Mouse (Mus musculus) erythroblast, embryonic 14.5 days (primary cell): ENCODE measurements around the gene Prss27.

Experiments
- GATA1 ChIP-seq: IDR thresholded peaks from 2 replicates; pipeline ENCODE4 v1.6.1; 2012; ENCODE audit warnings: low read length, inconsistent platforms, mixed read lengths
- TAL1 ChIP-seq: IDR thresholded peaks from 3 replicates; pipeline ENCODE4 v1.6.1; 2012; ENCODE audit warnings: low read length, inconsistent platforms, mixed read lengths

DNA sequence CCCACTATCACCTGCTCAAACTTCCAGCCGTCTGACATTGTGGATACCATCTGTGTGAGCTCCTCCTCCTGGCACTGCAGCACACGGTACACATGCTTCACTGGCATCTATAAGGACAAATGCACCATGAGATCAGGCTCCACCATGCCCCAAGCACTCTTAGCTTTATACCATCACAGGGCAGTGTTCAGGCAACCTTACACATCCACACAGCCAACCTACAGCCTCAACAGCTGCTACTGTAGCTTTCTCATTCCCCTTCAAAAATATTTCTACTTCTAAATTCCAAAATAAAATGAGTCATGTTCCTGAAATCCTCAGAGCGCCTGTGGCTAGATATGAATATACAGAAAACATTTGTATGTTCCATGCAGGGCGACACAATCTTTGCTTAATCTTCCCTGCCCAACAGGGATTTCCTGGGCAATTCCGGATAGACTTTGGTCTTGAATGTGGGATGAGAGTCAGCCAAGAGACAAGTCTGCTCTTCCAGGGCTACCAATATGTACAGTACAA lies 19.8 kb downstream of the Prss27 start:
- TF ChIP-seq GATA1 (no peak), TAL1 (no peak)
